Mouse (Mus musculus): Measurements from ENCODE around the gene Rtp2. TPM values are rescaled to one million over a fixed set of nuclear protein-coding genes. Genes with fewer than 3 reads are reported as not detected.
A peak's percentile ranks its signal among the peaks of the same experiment; 100 is the strongest.
"Not testable (repeated sequence)": the region's sequence is repeated elsewhere in the genome, so short reads cannot be mapped to it uniquely, and the experiment has no call there.

Rtp2 gene
- polyA plus RNA-seq, 1 experiment from 2014 or later, result 0.79 TPM

DNA sequence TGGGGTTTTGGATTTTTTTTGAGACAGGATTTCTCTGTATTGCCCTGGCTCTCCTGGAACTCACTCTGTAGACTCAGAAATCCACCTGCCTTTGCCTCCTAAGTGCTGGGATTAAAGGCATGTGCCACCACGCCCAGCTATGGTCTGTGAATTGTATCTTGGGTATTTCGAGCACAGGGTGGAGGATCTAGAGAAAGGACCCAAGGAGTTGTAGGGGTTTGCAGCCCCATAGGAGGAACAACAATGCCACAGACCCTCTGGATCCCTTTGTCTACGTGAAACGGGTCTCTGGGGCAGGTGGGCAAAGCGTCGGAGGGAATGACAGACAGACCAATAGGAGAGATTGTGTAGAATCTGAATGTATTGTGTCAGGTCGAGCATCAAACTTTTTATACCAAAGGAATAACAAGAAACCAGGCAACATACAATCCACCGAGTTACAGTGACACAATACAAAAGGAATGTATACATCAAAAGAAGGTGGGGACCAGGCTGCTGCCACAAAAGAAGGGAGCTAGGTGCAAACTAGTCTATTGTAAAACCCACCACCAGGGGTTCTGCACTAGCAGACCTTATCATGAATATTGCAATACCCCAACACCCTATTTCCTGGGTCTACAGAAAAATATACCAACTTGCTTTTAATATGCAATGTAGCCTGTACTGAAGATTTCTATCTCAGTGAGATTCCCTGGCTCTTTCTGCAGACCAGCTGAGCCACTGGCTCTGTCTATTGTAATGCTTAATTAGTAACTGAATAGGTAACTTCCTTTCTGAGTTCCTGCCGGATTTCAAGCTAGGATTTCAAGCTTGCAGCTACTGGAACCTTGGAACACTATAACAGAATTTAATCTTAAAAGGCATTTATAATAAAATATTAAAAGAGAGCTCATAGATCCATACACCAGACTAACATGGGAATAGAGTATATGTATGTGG lies 23.8 kb downstream of the Rtp2 start:
- H3K4me3 ChIP-seq (ENCODE audit: low read depth, low read length); DNase-seq (ENCODE audit: low spot score); H3K4me2 ChIP-seq (ENCODE audit: low read depth, low read length); H3K27ac ChIP-seq (replicated peaks; ENCODE audit: low read depth, low read length); H3K9ac ChIP-seq (ENCODE audit: low read depth, low read length); H3K9me3 ChIP-seq (ENCODE audit: control insufficient read depth, low read length); H3K27me3 ChIP-seq (replicated peaks; ENCODE audit: control insufficient read depth, insufficient read depth, low read length); H3K36me3 ChIP-seq (ENCODE audit: control insufficient read depth, insufficient read depth, low read length); ATAC-seq (ENCODE audit: low read depth); H3K4me1 ChIP-seq (ENCODE audit: control insufficient read depth, insufficient read depth, low read length): not testable (repeated sequence)
- 80% methylated on average over 9 of the region's 9 CpGs for WGBS

DNA sequence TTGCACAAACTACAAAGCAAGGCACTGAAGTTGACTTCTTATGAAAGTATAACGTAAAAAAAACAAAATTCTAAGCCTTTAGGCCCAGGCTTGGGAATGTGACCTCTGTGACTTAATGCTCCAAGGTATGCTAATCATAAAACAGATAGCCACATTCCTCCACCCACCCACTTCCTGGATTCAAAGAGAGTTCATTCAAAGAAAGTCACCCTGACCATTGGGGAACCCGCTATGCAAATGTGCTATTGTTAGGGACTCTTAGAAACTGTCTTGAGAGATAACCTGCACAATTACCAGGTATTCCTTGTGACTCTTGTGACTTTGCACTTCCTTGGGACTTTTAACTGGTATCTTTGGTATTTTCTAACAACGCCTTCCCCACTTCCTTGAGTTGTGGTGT lies 25.6 kb downstream of the Rtp2 start:
- H3K27me3 ChIP-seq (replicated peaks; ENCODE audit: control insufficient read depth, insufficient read depth, low read length); H3K9me3 ChIP-seq (ENCODE audit: control insufficient read depth, low read length); H3K4me3 ChIP-seq (ENCODE audit: low read depth, low read length); H3K36me3 ChIP-seq (ENCODE audit: control insufficient read depth, insufficient read depth, low read length); H3K27ac ChIP-seq (replicated peaks; ENCODE audit: low read depth, low read length); DNase-seq (ENCODE audit: low spot score); H3K9ac ChIP-seq (ENCODE audit: low read depth, low read length); ATAC-seq (ENCODE audit: low read depth); H3K4me2 ChIP-seq (ENCODE audit: low read depth, low read length); H3K4me1 ChIP-seq (ENCODE audit: control insufficient read depth, insufficient read depth, low read length): not testable (repeated sequence)
- WGBS, result 88% methylated on average over 3 of the region's 3 CpGs

DNA sequence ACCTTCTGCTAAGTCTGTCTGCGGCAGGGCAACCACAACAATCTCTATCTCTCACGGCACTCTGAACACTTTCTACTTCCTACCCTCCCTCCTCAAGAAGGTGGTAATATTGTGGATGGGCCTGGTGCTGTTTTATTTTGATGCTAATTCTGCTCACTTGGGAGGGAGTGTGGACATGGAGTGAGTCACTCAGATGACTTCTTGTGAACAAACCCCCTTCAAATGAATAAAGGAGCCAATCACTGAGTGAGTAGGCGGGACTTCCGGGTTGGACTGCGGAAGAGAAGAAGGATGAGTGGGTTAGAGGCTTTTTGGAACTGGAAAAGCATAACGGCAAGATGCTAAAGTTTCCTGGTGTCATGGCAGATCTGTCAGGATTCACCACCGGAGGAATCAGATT lies 30.8 kb downstream of the Rtp2 start:
- Histone ChIP-seq H3K27ac (replicated peaks; ENCODE audit: low read depth, low read length) (no peak overlapping the region), H3K4me2 (ENCODE audit: low read depth, low read length) (no peak overlapping the region), H3K4me3 (ENCODE audit: low read depth, low read length) (no peak overlapping the region), H3K9me3 (ENCODE audit: control insufficient read depth, low read length) (no peaks in the 10 kb centered on the region), H3K36me3 (ENCODE audit: control insufficient read depth, insufficient read depth, low read length) (no peaks in the 10 kb centered on the region), H3K27me3 (replicated peaks; ENCODE audit: control insufficient read depth, insufficient read depth, low read length) (peaks cover 10% of the 10 kb centered on the region; the same call in 1 of the 2 replicates), H3K9ac (ENCODE audit: low read depth, low read length) (no peak overlapping the region), H3K4me1 (ENCODE audit: control insufficient read depth, insufficient read depth, low read length) (peaks cover 3% of the 10 kb centered on the region; the same call in 1 of the 2 replicates)
- 87% methylated on average over 7 of the region's 7 CpGs for WGBS
- DNase-seq (ENCODE audit: low spot score) (no peak), ATAC-seq (ENCODE audit: low read depth) (no peak)

DNA sequence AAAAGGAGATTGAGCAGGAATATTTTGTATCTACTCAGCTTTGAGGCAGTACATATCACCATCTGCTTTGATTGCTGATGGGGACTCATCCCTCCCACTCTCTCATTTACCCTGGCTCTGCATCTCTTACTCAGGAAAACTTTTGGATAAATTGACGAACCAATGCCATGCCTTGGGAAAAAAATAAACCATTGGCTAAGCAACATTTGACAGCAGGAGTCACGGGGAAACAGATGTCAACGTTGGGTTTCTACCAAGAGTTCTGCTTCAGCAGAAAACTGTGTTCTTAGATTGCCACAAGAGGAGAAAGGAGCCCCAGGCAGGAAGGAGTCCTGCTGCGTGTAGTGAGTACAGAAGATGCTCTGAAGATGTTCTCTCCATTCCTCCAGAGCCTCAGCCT lies 32.1 kb downstream of the Rtp2 start:
- no peak overlapping the region for H3K4me2 ChIP-seq (ENCODE audit: low read depth, low read length)
- no peak overlapping the region for H3K27ac ChIP-seq (replicated peaks; ENCODE audit: low read depth, low read length)
- peaks cover 10% of the 10 kb centered on the region for H3K27me3 ChIP-seq (replicated peaks; ENCODE audit: control insufficient read depth, insufficient read depth, low read length)
- H3K4me1 ChIP-seq (ENCODE audit: control insufficient read depth, insufficient read depth, low read length), result peaks cover 3% of the 10 kb centered on the region; the same call in 1 of the 2 replicates
- no peak overlapping the region for H3K9ac ChIP-seq (ENCODE audit: low read depth, low read length)
- H3K9me3 ChIP-seq (ENCODE audit: control insufficient read depth, low read length), result no peaks in the 10 kb centered on the region
- DNase-seq (ENCODE audit: low spot score) (no peak), ATAC-seq (ENCODE audit: low read depth) (no peak)
- no peaks in the 10 kb centered on the region for H3K36me3 ChIP-seq (ENCODE audit: control insufficient read depth, insufficient read depth, low read length)
- no peak overlapping the region for H3K4me3 ChIP-seq (ENCODE audit: low read depth, low read length)
- whole genome bisulfite sequencing, result 82% methylated on average over 4 of the region's 4 CpGs

DNA sequence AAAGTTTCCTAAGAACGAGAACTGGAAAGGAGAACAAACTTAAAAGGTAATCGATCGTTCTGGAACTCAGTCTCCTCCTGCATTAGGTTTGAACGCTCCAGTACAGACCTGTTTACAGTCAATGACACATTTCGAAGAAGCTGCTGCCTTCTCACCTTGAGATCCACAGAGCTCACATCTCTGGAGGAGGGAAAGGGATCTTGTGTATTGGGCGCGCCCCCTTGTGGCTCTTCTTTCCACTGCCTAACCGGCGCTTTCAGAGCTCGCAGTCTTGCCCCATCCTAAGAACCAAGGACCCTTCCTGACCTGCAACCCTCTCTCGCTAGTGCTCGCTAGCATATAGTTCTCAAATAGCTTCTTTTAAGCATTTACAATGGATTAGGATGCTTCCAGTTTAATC lies 33.4 kb downstream of the Rtp2 start:
- ATAC-seq (ENCODE audit: low read depth), result peak; percentile 84

DNA sequence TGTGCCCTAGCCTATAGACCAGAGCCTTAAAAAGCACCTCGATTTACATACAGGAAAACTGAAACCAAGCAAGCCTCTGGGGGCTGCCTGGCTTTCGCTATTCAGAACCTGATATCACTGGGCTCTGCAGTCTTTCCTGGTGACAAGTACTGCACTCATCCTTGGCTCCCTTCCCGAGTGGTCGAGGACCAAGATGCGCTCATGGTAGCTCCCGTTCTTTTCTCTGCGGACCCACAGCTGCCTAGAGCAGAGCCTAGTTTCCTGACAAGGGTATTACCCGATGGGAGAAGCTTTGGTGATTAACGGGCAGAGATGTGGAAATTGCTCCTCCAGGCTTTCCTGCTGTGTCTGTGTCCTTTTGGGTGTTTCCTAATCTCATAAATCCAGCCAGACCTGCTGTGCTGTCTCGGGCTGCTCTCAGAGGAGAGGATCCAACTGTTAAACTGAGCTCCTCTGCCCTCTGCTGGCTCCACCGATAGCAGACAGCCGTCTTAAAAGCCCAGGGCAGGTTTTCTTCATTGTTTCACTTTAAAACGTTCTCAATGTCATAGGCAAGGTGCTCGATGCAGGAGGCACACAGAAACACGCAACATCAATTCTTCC lies 34.1 kb downstream of the Rtp2 start:
- no peaks in the 10 kb centered on the region for H3K9me3 ChIP-seq (ENCODE audit: control insufficient read depth, low read length)
- H3K4me2 ChIP-seq (ENCODE audit: low read depth, low read length), result peak overlapping the region; percentile 44
- H3K9ac ChIP-seq (ENCODE audit: low read depth, low read length), result peak overlapping the region; percentile 1; the same call in 1 of the 2 replicates
- H3K36me3 ChIP-seq (ENCODE audit: control insufficient read depth, insufficient read depth, low read length), result no peaks in the 10 kb centered on the region
- DNase-seq (ENCODE audit: low spot score) (peak; percentile 88), ATAC-seq (ENCODE audit: low read depth) (peak; percentile 85)
- H3K4me1 ChIP-seq (ENCODE audit: control insufficient read depth, insufficient read depth, low read length), result peaks cover 3% of the 10 kb centered on the region; the same call in 1 of the 2 replicates
- H3K27me3 ChIP-seq (replicated peaks; ENCODE audit: control insufficient read depth, insufficient read depth, low read length), result peaks cover 10% of the 10 kb centered on the region
- WGBS, result 5% methylated on average over 13 of the region's 15 CpGs
- H3K4me3 ChIP-seq (ENCODE audit: low read depth, low read length), result peak overlapping the region; percentile 19
- no peak overlapping the region for H3K27ac ChIP-seq (replicated peaks; ENCODE audit: low read depth, low read length)

More for the DNA sequence above, 33.4 kb downstream of the Rtp2 start:
- Histone ChIP-seq H3K36me3 (ENCODE audit: control insufficient read depth, insufficient read depth, low read length) (no peaks in the 10 kb centered on the region), H3K27me3 (replicated peaks; ENCODE audit: control insufficient read depth, insufficient read depth, low read length) (peaks cover 10% of the 10 kb centered on the region), H3K9ac (ENCODE audit: low read depth, low read length) (peak overlapping the region; percentile 1; the same call in 1 of the 2 replicates), H3K4me1 (ENCODE audit: control insufficient read depth, insufficient read depth, low read length) (peaks cover 3% of the 10 kb centered on the region; the same call in 1 of the 2 replicates), H3K9me3 (ENCODE audit: control insufficient read depth, low read length) (no peaks in the 10 kb centered on the region), H3K4me3 (ENCODE audit: low read depth, low read length) (peak overlapping the region; percentile 19), H3K27ac (replicated peaks; ENCODE audit: low read depth, low read length) (no peak overlapping the region), H3K4me2 (ENCODE audit: low read depth, low read length) (peak overlapping the region; percentile 44)
- DNase-seq (ENCODE audit: low spot score), result peak; percentile 92
- 9% methylated on average over 12 of the region's 12 CpGs for WGBS

DNA sequence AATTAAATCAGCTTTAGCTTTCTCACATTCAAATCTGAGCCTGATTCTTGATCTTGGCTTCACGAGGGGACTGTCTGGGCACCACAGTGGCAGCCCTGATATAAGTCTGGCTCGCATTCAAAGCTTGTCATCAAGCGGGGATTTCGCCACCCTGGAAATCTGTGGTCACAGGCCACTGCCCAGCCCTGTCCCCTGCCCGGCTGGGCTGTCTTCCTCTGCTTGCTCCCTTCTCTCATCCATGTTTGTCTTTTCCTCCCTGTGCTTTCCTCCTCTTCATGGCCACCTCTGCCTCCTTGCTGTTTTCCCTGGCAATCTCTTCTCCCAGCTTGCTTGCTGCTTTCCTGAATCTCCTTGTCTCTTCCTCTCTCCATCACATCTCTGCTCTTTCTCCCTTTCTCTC lies 34.7 kb downstream of the Rtp2 start:
- DNase-seq (ENCODE audit: low spot score), result no peak
- no peaks in the 10 kb centered on the region for H3K36me3 ChIP-seq (ENCODE audit: control insufficient read depth, insufficient read depth, low read length)
- H3K27me3 ChIP-seq (replicated peaks; ENCODE audit: control insufficient read depth, insufficient read depth, low read length), result peaks cover 12% of the 10 kb centered on the region
- 51% methylated on average over 5 of the region's 5 CpGs for WGBS
- peak overlapping the region; percentile 44 for H3K4me2 ChIP-seq (ENCODE audit: low read depth, low read length)
- no peak overlapping the region for H3K4me3 ChIP-seq (ENCODE audit: low read depth, low read length)
- H3K27ac ChIP-seq (replicated peaks; ENCODE audit: low read depth, low read length), result no peak overlapping the region
- H3K4me1 ChIP-seq (ENCODE audit: control insufficient read depth, insufficient read depth, low read length), result peaks cover 3% of the 10 kb centered on the region; the same call in 1 of the 2 replicates
- no peak overlapping the region for H3K9ac ChIP-seq (ENCODE audit: low read depth, low read length)
- no peak for ATAC-seq (ENCODE audit: low read depth)
- H3K9me3 ChIP-seq (ENCODE audit: control insufficient read depth, low read length), result no peaks in the 10 kb centered on the region

DNA sequence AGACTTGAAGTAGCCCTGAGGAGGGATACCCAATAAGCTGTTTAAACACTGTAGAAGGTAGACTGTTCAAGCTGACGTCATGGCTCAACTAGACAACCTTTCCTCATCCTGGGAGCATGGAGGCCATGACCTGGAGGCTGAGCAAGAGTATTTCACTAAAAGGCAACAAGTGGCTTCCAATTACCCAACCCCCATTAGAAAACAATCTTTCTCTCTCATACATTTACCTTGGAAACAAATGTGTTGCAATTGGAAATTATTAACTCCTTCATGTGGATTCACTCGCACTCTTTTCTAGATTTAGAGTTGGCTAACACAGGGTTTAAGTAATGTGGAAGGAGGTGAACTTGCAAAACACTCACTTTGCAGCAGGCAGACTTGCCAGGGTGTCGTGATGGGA lies 37.1 kb downstream of the Rtp2 start:
- Histone ChIP-seq H3K9ac (ENCODE audit: low read depth, low read length) (no peak overlapping the region), H3K4me2 (ENCODE audit: low read depth, low read length) (no peak overlapping the region), H3K36me3 (ENCODE audit: control insufficient read depth, insufficient read depth, low read length) (no peaks in the 10 kb centered on the region), H3K27me3 (replicated peaks; ENCODE audit: control insufficient read depth, insufficient read depth, low read length) (peaks cover 34% of the 10 kb centered on the region), H3K4me3 (ENCODE audit: low read depth, low read length) (no peak overlapping the region), H3K4me1 (ENCODE audit: control insufficient read depth, insufficient read depth, low read length) (peaks cover 3% of the 10 kb centered on the region; the same call in 1 of the 2 replicates), H3K9me3 (ENCODE audit: control insufficient read depth, low read length) (no peaks in the 10 kb centered on the region), H3K27ac (replicated peaks; ENCODE audit: low read depth, low read length) (no peak overlapping the region)
- 85% methylated on average over 3 of the region's 3 CpGs for WGBS
- ATAC-seq (ENCODE audit: low read depth) (no peak), DNase-seq (ENCODE audit: low spot score) (no peak)

Data from embryonic facial prominence, embryonic 14.5 days (tissue).